Mouse (Mus musculus) embryo, embryonic 10.5 days (tissue): ENCODE measurements at regions not wholly inside any gene's neighbourhood (a gene's known extent, or its start where the extent isn't known, plus 50 kb on each side); places are given as distances from the start of the nearest gene placed in this dataset.

ENCODE experiments used
- DNase-seq: peaks from one replicate; pipeline ENCODE4 v3.0.0-alpha.2; 2015; ENCODE audit warnings: low spot score

DNA sequence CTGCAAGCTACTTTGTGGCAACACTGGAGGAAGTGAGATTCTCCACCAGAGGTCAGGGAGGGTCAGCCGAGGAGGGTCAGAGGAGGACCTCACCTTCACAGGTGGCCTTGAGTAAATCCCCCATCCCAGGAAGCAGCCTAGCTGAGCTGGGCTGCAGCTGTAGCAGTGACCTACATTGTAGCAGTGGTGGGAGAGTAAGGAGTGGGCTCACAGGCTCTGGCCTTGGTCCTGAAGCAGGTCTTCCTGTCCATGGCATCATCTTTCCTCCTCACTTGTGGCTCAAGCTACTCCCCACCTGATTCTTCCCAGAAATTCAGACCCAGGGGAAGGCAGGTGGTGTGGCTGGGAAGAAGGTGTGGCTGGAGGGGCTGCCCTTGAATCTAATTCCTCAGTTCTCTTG is 84.3 kb downstream of the 1810013L24Rik start:
- DNase-seq = peak; percentile 23

DNA sequence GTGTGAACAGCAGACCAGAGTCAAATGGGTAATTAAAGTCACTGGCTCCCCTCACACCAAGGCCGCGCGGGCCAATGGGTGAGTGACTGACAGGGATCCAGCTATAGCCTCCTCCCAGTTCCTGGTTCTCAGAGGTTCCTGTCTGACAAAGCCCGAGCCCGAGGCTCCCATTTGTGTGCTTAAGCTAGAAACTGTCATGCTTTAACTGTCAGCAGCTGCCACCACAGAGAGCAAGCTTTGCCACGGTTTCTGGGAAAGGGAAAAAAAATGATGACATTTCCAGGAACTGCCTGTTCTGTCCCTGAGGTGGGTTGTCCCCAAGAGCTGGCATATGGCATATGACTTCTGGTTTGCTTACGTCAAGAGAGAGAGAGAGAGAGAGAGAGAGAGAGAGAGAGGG is 86.2 kb downstream of the 1810013L24Rik start:
- no peak for DNase-seq

DNA sequence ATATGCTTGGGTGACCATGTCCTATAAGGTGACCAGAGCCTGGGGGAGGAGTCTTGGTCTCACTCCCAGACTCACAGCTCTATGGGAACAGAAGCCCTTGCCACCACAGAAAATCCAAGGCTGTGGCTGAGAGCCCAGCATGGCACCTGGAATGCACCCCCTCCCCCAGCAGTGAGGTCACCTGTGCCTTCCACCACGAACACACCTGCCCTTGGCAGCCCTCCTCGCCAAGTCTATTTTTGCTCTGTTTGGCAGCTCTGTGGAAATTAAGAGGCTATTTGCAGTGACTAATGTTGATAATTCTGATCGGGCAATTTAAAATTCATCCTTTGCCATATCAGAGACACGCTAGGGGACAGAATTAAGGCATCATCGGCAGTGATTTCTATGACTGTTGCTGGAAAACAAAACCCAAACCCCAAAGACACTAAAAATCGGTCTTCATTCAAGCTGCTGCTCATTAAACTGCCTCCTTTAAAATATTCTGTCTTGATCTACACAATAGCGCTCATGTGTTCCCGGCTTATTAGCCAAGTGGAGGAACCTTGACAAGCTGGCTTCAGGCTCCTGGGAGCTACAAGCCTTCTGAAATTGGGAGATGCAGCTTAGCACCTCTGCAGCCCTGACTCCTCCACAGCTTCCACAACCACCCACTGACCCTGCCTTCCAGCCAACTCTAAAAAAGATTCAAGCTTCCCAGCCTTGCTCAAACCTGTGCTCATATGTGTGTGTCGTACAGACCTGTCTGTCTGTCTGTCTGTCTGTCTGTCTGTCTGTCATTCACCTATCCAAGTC is 89.0 kb downstream of the 1810013L24Rik start:
- no peak for DNase-seq

DNA sequence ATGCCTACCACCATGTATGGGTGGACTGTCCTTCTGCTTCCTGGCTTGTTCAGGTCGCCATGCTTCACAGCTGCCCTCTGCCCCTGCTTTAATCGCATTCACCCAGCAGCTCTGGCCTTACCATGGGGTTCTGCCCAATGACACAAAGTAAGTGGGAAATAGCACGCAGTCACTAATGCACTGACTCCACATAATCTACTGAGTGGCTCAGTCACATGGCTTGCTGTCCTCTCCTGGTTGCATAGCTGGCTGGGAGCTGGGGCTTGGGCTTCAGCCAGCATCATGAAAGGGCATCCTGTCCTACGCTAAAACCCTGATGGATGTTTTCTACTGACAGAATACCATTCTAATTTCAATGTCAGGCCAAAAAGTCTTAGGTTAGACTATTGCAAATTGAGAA is 94.8 kb downstream of the 1810013L24Rik start:
- DNase-seq = no peak

DNA sequence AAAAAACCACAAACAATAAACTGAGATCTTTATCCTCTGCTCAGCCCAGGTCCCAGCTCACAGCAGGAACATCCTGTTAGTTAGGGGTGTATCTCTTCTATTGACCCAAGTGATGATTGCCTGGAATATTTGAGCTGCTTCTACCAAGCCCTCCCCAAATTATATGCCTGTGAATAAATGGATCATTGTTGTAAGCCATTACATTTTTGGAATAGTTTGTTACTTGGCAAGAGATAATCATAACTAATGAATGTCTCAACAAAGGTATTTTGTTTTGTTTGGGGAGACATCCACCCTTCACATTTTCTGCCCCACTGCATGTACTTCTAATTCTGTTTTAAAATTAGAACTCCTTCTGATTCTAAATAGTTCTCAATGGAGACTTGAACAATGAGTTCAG is 102.1 kb downstream of the 1810013L24Rik start:
- no peak for DNase-seq

DNA sequence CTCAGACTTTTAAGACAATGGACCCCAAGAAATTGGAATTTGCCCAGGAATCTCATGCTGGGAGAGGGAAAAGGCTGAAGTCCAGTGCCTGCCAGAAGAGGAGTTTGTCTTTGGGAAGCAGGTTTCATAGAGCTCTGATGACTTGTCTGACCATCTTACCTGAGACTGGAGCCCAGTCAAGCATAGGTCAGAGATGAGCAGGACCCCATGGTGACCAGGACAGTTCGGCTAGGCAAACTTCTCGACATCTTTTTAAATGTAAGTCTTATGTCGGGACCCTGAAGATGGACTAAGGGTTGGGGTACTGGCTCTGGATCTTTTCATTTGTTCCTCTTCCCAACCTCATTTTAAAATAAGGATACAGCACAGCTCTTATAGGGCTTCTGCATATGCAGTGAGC is 103.2 kb downstream of the 1810013L24Rik start:
- DNase-seq = no peak

DNA sequence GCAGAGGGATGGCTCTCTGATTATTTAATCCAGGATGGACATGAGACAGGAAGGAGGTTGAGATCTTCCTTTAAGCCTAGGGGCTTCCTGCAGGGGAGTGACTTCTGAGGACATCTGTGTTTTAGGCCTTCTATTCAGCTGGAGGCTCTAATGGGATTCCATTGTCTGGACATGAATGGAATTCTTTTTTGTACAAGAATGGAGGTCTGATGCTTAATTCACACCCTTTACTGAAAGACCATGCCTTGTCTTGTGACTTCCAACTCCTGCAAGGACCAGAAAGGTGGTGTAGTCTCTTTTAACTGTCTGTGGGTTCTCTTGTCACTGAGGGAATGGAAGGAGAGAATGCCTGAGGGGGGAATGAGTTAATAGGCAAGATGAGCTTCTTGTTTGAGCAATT is 106.5 kb downstream of the 1810013L24Rik start:
- DNase-seq = no peak

DNA sequence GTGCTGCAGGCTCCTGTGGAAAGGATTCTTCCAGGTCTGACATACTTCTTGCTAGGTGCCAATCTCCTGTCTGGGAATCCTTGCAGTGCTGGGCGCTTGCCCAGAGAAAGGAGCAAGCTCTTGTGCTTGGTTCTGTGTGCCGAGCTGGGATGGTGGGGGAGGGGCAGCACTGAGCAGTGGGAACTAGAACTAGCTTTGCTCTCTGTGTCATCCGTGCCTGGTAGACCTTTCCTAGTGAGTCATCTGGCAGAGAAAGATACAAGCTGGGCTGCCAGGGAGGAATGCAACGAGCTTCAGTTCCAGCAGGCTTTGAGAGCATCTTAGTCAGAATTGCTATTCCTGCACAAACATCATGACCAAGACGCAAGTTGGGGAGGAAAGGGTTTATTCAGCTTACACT is 108.6 kb downstream of the 1810013L24Rik start:
- no peak for DNase-seq

DNA sequence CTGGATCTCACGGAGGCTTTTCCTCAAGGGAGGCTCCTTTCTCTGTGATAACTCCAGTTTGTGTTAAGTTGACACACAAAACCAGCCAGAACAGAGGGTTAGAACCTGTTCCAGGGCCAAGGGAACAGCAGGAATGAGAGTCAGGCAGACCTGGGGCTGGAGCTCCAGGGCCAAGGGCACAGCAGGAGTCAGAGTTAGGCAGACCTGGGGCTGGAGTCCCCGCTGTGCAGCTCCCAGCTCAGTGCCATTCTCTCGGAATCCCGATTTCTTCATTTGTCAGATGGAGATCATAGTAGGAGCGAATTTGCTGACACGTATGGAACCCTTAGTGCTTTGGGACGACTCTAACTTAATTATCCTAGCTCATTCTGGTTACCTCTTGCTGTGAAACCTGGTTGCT is 109.2 kb downstream of the 1810013L24Rik start:
- no peak for DNase-seq

DNA sequence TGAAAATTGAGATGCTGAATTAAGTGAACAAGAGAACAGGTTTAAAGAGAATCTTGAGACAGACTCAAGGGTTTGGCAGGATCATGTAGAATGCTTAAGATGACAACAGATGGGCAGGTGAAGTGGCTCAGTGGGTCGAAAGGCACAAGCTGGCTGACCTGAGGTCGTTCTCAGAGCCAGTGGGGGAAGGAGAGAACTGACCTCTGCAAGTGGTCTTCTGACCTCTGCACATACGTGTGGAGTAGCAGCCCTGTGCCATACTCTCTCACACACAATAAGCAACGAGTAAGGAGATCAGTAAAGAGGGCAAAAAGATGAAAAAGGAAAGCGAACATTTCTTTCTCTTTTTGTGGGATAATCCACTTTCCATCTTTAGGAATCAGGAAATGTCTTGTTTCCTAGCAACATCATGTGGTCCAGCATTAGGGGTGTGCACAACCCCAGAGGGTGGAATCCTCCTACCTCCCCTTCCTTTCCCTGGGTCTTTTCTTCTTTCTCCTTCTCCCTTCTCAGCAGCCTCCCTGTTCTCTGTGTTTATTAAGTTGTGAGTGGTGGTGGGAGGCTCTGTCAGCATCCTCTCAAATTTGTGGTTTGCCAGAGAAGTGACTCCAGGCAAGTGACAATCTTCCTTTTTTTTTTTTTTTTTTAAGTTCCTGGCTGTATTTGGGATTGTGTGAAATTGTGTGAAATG is 114.7 kb downstream of the 1810013L24Rik start:
- peak; percentile 27 for DNase-seq

DNA sequence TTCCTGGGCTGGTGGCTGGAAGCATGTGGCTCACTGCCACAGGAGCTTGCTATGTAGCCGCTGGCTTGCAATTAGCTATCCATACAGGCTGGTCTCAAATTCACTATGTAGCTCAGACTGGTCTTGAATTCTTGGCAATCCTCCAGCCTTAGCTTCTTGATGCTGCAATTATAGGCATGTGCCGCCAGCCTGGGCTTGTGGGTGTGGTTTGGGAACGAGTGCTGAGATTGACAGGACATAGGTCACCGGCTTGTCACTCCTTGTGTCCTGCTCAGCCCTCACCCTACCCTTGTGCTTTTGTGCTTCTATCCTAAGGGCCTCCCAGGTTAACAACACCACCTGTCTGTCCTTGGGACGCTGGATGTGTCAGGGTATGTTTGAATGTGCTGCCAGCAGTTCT is 117.9 kb downstream of the 1810013L24Rik start:
- DNase-seq = no peak

DNA sequence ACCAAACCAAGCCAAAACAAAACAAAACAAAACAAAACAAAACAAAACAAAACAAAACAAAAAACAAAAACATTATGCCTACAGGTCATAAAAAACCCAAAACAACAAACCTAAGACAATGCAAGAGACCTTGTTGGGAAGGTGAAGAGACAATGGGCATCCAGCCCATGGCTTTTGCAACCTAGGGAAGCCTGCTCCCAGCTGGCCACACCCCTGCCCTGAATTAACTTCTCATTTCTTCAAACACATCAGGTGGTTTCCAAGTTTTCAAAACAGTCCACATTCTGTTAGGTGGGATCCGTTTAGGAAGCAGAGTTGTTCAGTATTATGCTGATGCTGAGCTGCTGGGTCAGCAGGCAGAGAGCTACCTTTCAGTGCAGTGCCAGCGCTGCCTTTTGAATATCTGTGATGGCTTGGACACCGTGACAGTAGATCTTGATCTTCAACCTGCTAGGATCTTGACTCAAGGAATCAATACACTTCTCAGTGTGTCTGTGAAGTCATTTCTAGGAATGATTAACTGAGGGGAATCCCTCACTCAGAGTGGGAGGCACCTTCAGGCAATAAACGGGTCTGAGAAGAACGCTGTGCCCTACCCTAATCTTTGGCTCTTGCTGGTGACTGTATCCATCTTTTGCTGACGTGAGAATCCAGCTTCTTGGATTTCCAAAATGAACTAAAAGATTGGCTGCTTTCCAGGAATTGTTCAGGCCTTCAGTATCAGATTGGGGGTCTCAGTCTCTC is 121.4 kb downstream of the 1810013L24Rik start:
- no peak for DNase-seq

DNA sequence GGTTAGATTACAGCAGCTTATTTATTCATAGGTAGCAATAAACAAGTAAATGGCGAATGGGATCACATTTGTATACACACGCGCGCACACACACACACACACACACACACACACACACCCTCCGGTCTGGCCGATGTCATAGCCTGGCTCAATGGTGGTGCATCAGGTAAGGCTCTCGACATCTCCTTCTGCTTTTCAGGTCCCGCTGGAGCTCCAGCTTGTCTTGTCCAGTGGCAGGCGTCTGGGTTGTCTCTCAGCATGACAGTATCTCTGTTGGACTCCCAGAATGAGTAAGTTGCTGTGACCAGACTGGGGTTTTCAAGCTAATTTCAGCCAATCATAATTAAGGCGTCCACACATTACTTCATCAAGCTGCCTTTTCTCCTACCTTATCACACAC is 131.8 kb downstream of the 1810013L24Rik start:
- no peak for DNase-seq

DNA sequence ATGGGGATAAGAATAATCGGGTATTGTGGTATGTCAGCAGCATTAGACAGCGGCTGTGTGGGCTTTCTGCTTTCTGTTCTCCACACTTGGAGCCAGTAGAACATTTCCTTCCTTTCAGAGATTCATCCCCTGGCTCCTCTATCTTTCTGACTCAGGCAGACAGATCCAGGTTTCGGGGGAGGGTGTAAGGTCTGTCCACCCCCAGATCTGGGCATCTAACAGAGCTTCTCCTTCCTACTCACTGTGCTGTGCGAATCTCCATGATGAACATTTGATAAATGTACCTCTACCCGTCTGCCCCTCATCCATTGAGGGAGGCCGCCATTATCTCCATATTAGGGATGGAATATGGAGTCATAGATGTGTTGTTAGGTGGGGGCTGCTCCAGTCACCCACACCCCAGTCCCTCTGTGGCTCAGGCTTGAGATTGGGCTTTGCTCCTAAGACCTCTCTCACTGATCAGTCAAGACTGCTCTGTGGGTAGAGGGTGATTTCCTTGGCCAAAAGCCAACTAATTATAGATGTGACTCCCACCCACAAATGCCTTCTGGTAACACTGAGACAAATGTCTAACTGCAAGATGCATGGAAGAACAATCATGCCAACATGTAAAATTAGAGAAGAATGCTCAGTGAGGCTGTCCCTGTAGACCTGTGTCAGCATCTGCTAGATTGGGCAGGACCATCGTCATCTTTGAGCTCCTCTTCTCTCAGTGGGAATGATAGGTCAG is 163.8 kb downstream of the 1810013L24Rik start:
- no peak for DNase-seq

DNA sequence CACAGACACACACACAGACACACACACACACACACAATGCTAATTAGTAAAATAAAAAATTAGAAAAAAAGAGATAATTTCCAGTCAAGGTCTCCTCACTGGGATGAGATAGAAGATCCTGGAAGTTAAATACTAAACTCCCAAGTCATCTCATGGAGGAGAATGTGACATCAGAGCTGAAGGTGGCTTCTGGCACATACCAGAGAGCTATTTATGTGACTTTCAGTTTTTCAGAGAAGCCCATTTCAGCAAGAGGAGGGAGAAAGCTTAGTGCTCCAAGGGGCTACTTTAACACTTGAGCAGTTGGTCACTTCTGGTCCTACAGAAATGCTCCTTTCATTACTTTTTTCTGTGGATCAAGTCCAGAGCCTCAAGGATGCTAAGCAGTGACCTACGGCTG is 164.6 kb downstream of the 1810013L24Rik start:
- no peak for DNase-seq

DNA sequence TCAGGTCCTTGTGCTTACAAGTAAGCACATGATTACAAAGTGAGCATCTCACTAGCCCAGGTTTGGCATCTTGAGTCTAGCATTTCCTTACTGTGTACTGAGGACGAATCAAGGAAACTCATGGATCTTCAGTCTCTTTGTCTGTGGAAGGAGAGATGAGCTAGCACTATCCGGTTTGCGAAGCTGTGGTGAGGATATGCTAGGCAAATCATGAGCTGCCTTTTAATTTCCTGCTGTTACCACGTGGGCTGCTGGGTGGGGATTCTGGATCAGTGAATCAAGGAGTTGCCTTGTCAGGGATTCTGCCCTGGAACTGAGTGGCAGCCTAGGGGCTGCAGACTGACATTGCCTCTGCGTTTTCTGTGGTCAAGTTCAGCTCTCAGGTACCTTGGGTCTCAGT is 167.3 kb downstream of the 1810013L24Rik start:
- no peak for DNase-seq

DNA sequence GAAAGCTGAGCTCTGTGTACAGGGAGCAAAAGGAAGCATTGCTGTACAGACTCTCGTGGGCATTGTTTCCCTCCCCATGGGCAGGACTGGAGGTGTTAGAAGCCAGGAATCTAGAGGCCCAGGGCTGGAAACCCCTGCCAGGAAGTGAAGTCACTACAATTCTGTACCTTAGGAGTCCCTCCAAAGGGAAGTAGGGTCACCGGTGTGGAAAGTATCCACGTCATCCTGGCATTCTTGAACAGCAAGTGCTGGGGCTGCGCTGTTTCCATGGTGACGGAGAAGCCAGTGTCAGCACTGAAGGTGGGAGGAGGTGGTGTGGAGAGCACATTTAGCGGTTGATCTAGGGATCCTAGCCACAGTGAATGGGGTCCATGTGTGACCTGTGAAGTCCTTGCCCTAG is 174.1 kb downstream of the 1810013L24Rik start:
- DNase-seq = peak; percentile 31

DNA sequence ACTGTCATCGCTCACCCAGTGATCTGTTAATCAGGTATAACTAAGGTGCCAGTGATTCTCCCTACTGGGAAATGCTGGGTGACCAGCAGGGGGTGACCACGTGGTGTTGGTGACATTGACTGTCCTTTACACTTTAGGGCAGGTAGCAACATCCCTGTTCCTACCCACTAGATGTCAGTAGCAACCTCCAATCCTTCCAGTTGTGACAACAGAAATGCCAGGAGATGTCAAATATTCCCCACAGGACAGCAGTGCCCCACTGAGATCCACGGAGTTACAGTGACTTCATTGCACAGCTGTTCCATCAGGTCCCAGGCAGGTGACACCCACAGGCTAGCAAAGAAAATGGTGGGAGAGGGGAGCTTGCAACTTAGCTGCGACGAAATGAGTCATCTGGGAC is 176.0 kb downstream of the 1810013L24Rik start:
- DNase-seq = peak; percentile 6

DNA sequence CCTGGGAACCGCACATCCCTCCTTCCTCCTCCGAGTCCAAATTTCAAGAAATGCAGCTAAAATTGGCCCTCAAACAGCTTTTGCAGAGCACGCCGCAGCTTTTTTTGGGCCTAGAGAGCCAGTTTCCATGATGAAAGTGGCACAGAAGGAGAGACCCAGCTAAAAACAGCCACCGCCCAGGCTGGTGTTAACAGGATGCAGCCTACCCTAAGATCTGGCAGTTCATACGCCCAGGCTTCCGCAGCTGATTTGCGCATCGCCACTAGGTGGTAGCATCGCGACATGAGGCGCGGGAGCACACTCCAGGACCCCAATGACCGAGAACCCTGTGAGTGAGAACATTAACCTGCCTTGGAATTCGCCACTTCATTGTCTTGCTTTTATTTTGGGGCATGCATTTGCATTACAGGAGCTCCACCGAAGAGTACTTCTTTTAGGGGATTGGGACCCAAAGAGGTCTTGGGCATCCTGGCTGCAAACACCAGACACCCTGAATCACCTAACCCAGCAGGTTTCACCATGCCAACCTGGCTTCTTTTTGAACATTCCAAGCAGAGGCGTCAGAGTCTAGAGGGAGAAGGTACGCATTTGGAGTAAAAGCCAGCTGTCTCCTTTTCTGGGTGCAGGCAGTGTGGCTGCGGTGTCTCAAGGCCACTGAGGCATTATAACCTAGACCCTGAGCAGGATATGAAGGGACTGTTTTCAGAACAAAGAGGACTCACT is 179.6 kb downstream of the 1810013L24Rik start:
- DNase-seq = peak; percentile 90

DNA sequence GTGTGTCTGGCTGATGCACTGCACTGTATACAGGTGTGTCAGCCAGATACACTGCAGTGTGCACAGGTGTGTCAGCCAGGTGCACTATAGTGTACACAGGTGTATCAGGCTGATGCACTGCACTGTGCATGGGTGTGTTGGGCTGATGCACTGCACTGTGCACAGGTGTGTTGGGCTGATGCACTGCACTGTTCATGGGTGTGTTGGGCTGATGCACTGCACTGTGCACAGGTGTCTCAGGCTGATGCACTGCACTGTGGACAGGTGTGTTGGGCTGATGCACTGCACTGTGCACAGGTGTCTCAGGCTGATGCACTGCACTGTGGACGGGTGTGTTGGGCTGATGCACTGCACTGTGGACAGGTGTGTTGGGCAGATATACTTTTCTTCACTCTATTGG is 181.2 kb downstream of the 1810013L24Rik start:
- no peak for DNase-seq

DNA sequence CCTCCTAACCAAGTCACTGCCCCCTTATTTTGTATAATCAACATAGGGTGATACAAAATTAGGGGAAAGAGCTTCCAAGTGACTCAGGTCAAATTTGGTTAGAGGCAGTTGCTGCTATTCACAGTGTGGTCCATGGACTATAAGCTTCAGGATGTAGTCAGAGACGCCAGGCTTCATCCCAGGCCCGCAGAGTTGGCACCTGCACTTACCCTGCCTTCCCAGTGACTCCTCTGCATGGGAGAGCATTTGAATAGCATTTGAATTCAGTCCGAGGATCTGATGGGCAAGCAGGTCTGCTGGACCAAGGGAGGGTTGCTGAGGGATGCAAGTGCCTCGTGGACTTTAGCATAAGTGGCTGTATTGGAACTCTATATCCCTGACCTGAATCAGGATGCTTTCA is 181.8 kb downstream of the 1810013L24Rik start:
- DNase-seq = no peak
